Mouse (Mus musculus): ENCODE measurements around the gene Fxr1.
"Not testable (repeated sequence)": the region's sequence is repeated elsewhere in the genome, so short reads cannot be mapped to it uniquely, and the experiment has no call there.

The Fxr1 gene

DNA sequence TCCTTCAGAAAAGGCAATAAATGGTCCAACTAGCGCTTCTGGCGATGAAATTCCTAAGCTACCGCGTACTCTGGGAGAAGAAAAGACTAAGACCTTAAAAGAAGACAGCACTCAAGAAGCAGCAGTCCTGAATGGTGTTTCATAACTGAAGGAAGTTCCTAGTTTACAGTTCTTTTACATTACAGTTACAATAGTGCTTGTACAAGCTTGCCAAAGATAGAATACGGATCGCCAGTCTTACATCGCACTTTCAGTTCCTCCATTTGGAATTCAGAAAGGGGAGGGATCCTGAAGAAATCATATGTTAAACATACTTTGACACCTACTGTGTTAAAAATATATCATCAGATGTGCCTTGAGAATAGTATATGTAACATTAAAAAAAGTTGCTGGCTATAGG lies 49.2 kb downstream of the Fxr1 start:
- not testable (repeated sequence) for DNase-seq

GRCm38 (mm10) chr3:34072726-34073125 lies 53.0 kb downstream of the Fxr1 start:
- no peak for DNase-seq

GRCm38 (mm10) chr3:34076058-34076759 lies 56.5 kb downstream of the Fxr1 start:
- DNase-seq: no peak

DNA sequence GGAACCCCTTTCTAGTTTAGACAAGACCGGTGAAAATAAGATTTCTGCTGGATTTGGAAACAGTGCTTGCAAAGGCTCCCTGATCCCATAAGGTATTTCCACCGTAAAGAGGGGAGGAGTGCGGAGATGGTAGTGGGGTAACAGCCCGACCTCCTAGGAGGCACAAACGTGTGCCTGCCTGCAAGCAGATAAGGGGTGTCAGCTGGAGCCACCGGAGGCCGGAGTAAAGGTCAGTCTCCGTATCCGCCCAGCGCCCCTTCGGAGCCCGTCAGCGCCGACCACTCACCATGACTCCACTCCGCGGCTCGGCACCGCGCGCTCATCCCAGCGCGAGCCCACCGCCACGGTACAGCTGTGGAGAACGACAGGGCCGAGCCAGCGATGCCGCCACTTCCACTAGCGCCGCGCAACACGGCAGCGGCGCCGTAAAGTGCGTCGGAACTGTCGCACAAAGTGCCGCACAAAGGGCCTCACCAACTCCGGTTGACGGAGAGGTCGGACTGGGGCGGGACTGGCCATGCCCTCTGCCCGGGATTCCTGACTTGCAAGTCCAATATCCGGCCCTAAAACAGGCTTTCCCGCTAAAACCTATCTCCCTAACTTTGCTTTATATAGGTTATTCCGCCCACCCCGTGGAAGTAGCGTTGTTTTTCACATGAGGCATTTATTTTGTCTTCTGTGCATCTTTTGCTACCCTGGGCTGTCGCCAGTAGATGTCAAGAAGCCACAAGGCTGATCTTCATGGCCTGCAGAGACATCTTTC lies 61.3 kb downstream of the Fxr1 start, which contains the start of gene Dnajc19:
TSS of gene Dnajc19 (minus strand) at position 422 of the 763 bp plus-strand sequence.
- peak; percentile 95 for DNase-seq

DNA sequence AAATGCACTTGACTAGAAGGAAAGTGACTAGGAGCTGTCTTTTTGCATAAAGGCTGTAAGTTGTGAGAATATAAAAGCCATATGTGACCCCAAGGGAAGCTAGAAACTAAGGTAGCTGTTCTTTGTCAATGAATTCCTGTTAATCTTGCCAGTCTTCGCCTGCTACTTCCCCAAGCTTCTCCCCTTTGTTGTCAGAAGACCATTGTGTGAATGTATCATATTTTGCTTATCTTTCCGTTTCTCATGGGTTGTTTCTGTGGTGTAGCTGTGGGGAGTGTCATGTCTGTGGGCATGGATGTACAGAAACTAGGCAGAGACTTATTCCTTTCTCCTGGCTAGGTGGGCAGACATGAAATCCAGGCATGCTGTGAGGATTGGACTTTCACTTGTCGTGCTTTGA lies 62.2 kb downstream of the Fxr1 start:
- peak; percentile 17 for DNase-seq

DNA sequence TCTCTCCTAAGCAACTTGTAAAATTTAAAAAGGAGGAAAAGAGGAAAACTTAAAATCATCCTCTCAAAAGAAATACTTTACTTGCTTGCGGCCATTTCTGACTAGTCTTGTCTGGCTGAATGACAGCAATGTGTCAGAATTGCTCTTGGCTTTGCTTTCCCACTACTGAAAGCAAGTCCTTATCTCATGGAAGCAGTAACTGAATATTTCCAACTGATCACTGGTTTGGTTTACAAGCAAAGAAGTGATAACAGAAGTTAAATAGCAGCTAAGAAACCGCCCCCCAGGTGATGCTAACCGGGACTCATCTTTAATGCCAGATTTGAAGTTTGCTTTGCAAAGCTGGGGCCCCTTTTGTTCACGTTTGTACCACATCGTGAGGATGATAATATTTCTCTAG lies 63.9 kb downstream of the Fxr1 start:
- DNase-seq: no peak

DNA sequence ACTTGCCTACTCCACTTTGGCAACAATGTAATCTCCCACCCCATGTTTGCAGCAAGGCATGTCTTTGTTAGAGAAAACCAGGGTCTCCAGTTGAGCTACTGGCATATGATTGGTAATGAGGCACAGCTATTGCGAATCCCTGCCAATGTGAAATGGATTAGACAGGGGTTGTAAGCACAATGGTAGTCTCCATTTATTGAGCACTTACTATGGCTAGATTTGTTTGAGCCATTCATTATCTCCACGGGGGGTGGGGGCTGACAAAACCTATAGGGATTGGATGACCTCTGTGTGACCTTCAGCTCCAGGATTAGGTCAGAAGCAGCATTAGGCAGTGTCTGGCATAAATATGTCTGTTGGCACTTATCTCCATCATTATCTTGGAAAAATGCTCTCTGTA lies 83.1 kb downstream of the Fxr1 start:
- DNase-seq: no peak

GRCm38 (mm10) chr3:34103902-34104672 lies 84.3 kb downstream of the Fxr1 start:
- DNase-seq: no peak

GRCm38 (mm10) chr3:34106421-34106820 lies 86.7 kb downstream of the Fxr1 start:
- no peak for DNase-seq

DNA sequence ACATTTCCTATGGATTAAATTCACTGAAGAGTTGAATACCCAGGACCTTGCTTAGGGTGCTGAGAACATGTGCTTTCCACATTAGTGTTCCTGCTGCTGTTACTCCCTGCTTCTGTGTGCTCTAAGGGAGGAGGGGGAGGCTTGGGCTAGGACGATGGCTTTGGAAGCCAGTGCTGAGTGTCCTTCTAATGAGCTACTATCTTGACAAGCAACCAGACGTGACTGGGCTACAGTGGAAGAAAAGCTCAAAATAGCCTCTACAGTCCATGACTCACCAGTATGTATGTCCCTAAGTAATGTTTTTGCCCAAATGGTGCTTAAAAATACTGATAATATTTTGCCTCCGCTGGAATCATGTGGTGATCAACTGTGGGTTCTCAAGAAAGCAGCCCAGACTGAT lies 87.9 kb downstream of the Fxr1 start:
- DNase-seq: no peak

GRCm38 (mm10) chr3:34111941-34112685 lies 92.4 kb downstream of the Fxr1 start:
- DNase-seq: no peak

DNA sequence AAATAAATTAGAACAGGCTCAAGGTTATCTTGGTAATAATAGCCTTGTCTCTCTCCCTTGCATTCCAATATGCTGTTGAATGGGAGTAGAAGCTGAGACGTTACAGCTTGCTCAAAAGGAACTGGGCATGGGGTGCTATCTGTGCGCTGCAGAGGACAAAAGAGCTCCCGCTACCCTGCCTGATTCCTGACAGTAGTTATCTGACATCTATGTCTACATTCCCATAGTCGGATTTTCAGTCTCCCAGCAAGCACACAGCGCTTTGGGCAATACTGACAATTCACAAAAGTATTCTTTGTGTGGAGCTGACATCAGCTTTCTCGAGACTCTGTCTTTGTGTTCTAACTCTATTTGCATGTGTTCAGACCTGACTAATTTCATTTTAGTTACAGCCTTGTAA lies 96.1 kb downstream of the Fxr1 start:
- DNase-seq: no peak

GRCm38 (mm10) chr3:34119869-34120268 lies 100.1 kb downstream of the Fxr1 start:
- DNase-seq: no peak
